Mouse (Mus musculus): ENCODE measurements at regions not wholly inside any gene's neighbourhood (a gene's known extent, or its start where the extent isn't known, plus 50 kb on each side); places are given as distances from the start of the nearest gene placed in this dataset.

DNA sequence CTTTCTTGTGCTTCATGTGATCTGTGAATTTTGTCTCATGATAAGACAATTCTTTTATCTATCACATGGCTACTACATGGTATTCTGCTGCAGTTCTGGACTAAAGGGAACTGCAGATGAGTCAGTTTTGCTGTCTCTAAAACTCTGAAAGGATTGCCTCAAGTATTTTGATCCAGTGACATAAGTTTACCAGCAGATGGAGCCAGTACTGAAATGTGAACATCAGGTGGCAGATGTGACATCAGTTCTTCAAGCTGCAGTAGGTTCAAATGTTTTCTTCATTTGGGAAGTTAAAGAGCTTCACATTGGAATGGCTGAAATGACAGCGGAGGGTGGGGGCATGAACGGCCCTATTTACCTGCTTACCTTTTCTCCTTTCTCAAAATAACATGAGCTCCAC lies 170.0 kb upstream of the Ift57 start:
- Histone ChIP-seq H3K4me1 (no peaks in the 10 kb centered on the region), H3K36me3 (no peaks in the 10 kb centered on the region), H3K9me3 (no peaks in the 10 kb centered on the region), H3K4me2 (no peak overlapping the region), H3K27ac (no peak overlapping the region), H3K27me3 (no peaks in the 10 kb centered on the region), H3K9ac (no peak overlapping the region), H3K4me3 (no peak overlapping the region)
- 73% methylated on average over 2 of the region's 2 CpGs for WGBS
- ATAC-seq (ENCODE audit: insufficient number of reproducible peaks, low FRiP score, low TSS enrichment, low read depth): no peak

DNA sequence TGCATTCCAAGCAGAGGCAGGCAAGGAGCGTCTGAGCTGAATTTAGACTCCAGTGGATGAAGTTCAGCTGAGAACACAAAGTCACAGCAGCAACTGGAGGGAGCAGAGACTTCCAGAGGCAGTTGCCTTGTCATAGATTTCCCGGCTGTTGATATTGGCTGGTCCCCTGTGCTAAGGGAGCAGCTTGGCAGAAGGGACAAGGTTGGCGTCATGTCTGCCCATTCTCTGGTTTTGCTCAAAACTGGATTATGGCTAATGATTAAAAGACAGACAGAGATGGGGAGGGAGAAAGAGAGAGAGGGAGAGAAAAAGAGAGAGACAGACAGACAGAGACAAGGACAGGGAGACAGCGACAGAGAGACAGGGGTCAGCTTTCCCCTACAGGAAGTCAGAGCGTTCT lies 169.0 kb upstream of the Ift57 start:
- 86% methylated on average over 5 of the region's 5 CpGs for WGBS
- no peaks in the 10 kb centered on the region for H3K4me1 ChIP-seq
- H3K27ac ChIP-seq: no peak overlapping the region
- no peaks in the 10 kb centered on the region for H3K9me3 ChIP-seq
- no peak for ATAC-seq (ENCODE audit: insufficient number of reproducible peaks, low FRiP score, low TSS enrichment, low read depth)
- H3K4me2 ChIP-seq: no peak overlapping the region
- no peaks in the 10 kb centered on the region for H3K36me3 ChIP-seq
- no peaks in the 10 kb centered on the region for H3K27me3 ChIP-seq
- H3K9ac ChIP-seq: no peak overlapping the region
- no peak overlapping the region for H3K4me3 ChIP-seq

DNA sequence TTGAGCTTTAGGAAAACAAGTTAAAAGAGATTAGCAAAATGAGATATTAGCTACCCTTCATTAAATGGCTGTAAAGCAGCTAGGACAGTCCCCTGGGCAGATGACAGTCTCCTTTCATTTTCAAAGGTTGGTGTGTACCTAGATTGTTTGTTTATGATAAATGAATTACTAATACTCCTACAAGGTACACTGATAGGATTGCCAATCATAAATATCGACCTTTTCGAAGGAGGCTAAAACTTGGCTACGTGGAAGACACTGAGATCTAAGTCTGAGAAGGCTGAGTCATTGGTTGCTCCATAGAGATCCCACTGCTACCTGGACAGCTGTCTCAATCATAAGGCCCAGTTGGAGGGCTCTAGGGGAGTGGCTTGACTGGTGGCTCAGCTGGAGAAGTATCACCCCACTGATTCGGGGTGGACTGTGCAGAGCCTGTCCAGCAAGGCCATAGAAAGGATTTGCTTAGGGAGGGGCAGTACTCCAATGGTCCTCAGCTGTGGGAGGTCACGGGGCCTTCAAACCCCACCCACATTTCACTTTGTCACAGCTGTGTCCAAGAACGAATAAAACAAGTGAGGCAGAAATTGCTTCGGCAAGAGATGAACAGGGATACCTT lies 166.9 kb upstream of the Ift57 start:
- Histone ChIP-seq H3K9ac (no peak overlapping the region), H3K27me3 (no peaks in the 10 kb centered on the region), H3K9me3 (no peaks in the 10 kb centered on the region), H3K36me3 (no peaks in the 10 kb centered on the region), H3K4me1 (no peaks in the 10 kb centered on the region), H3K27ac (no peak overlapping the region), H3K4me2 (no peak overlapping the region), H3K4me3 (no peak overlapping the region)
- no peak for ATAC-seq (ENCODE audit: insufficient number of reproducible peaks, low FRiP score, low TSS enrichment, low read depth)
- WGBS: 83% methylated on average over 7 of the region's 7 CpGs

DNA sequence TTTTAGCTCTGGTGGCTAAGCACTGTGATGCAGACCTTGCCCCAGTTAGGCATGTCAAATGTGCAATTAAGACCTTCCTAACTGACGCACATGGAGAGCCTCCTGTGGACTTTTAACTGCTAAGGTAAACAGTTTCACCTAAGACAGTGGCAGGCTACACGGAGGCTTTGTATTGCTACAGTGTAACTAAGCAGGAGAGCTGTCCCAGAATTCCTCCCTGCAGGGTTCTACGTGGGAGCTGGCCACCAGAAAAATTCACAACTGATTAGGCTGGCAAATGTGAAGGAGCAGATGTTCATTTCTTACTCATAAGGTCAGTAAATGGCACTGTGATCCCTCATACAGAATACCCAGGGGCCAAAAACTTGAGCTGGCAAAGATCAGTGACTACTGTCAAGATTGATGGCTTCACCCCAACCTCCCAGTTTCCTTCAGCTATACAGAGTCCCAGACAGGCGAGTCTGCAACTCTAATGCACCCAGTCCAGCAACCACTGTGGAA lies 165.5 kb upstream of the Ift57 start:
- Histone ChIP-seq H3K27me3 (no peaks in the 10 kb centered on the region), H3K36me3 (no peaks in the 10 kb centered on the region), H3K4me3 (no peak overlapping the region), H3K27ac (no peak overlapping the region), H3K9me3 (no peaks in the 10 kb centered on the region), H3K9ac (no peak overlapping the region), H3K4me1 (no peaks in the 10 kb centered on the region), H3K4me2 (no peak overlapping the region)
- no peak for ATAC-seq (ENCODE audit: insufficient number of reproducible peaks, low FRiP score, low TSS enrichment, low read depth)
- 18% methylated on average over 4 of the region's 4 CpGs for WGBS

DNA sequence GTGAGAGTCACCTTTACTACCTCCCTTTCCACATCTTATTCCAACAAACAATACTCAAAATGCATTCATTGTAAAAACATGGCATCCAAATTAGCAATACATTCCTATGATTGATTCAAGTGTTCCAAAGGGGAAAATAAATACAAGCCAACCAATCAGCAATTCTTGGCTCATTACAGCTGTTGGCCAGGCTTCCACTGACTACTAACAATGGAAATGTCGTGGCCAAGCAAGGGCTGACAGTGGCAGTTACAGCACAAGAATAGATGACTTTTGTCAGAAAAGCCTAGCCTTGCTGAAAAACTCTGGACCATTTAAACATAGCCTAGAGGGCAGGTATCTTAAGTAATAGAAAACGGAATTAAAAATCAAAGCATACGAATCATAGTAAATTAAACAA lies 148.8 kb upstream of the Ift57 start:
- ATAC-seq (ENCODE audit: insufficient number of reproducible peaks, low FRiP score, low TSS enrichment, low read depth): no peak
- 62% methylated on average over 3 of the region's 3 CpGs for WGBS

DNA sequence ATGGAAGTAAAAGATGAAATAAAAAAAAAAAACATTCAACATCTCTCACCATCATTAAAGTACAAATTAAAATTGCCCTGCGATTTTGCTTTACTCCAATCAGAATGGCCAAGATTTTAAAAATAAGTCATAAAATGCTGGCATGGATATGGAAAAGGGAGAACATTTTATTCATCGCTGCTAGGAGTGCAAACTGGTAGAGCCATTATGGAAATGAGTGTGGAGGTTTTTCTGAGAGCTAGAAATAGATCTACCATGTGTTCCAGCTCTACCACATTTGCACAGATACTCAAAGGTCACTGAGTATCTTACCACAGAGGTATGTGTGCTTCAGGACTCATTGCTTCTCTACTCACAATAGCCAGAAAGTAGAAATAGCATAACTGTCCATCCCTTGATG lies 129.0 kb upstream of the Ift57 start:
- no peak for ATAC-seq (ENCODE audit: insufficient number of reproducible peaks, low FRiP score, low TSS enrichment, low read depth)
- no peak overlapping the region for H3K4me2 ChIP-seq
- H3K36me3 ChIP-seq: no peaks in the 10 kb centered on the region
- H3K4me1 ChIP-seq: no peaks in the 10 kb centered on the region
- H3K9ac ChIP-seq: no peak overlapping the region
- 84% methylated on average over 2 of the region's 2 CpGs for WGBS
- no peak overlapping the region for H3K27ac ChIP-seq
- no peaks in the 10 kb centered on the region for H3K27me3 ChIP-seq
- H3K9me3 ChIP-seq: no peaks in the 10 kb centered on the region
- H3K4me3 ChIP-seq: no peak overlapping the region

More for the DNA sequence above, 148.8 kb upstream of the Ift57 start:
- Histone ChIP-seq H3K27ac (no peak overlapping the region), H3K27me3 (no peaks in the 10 kb centered on the region), H3K4me2 (no peak overlapping the region), H3K9me3 (no peaks in the 10 kb centered on the region), H3K4me1 (no peaks in the 10 kb centered on the region), H3K9ac (no peak overlapping the region), H3K4me3 (no peak overlapping the region), H3K36me3 (no peaks in the 10 kb centered on the region)

DNA sequence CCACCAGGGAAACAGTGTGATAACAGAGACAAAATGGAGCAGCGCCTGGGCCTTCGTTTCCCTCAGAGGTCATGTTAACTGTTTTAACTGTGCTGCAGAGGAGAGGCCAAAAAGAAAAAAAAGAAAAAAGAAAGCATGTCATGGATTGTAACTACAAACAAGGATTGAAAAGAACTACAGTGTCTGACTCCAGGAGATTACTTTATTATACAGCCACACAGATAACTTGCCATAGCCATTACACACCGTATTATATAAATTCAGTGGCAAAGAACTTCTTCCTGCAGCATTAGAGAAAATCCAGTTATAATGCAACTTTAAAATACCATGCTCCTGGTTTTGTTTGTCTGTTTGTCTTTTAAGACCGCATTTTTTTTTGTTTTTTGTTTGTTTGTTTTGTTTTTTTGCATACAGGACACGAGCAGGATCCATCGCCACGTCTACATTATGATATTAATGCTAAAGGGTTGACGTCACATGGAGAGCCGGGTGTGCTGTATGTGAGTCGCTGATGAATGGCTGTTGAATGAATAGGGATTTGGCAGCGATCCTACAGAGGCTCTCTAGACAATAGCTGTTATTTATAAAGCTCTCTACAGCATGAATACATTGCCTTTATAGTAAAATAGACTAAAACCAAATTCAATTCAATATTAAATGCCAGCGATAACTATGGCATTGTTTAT lies 126.4 kb upstream of the Ift57 start:
- Histone ChIP-seq H3K27me3 (no peaks in the 10 kb centered on the region), H3K36me3 (no peaks in the 10 kb centered on the region), H3K4me1 (no peaks in the 10 kb centered on the region), H3K4me3 (no peak overlapping the region), H3K9ac (no peak overlapping the region), H3K4me2 (no peak overlapping the region), H3K27ac (no peak overlapping the region), H3K9me3 (no peaks in the 10 kb centered on the region)
- no peak for ATAC-seq (ENCODE audit: insufficient number of reproducible peaks, low FRiP score, low TSS enrichment, low read depth)
- 75% methylated on average over 12 of the region's 12 CpGs for WGBS

DNA sequence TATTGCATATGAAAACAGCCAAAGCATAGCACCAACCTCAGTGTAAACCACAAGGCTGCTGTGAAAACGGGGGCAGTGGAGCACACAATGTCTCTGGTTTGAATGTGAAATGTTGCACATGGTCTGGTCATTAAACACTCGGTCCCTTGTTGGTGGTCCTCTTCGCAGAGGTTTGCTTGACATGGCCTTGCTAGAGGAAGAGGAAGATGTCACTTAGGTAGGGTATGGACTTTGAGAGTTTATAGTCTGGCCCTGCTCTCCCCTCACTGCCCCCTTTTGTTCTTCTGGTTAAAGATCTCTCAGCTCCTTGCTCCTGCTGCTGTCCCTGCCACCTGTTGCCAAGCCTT lies 125.9 kb upstream of the Ift57 start:
- H3K4me2 ChIP-seq: no peak overlapping the region
- H3K36me3 ChIP-seq: no peaks in the 10 kb centered on the region
- no peaks in the 10 kb centered on the region for H3K9me3 ChIP-seq
- no peak overlapping the region for H3K27ac ChIP-seq
- H3K4me3 ChIP-seq: no peak overlapping the region
- ATAC-seq (ENCODE audit: insufficient number of reproducible peaks, low FRiP score, low TSS enrichment, low read depth): no peak
- H3K27me3 ChIP-seq: no peaks in the 10 kb centered on the region
- no peak overlapping the region for H3K9ac ChIP-seq
- 80% methylated on average over 3 of the region's 3 CpGs for WGBS
- H3K4me1 ChIP-seq: no peaks in the 10 kb centered on the region

DNA sequence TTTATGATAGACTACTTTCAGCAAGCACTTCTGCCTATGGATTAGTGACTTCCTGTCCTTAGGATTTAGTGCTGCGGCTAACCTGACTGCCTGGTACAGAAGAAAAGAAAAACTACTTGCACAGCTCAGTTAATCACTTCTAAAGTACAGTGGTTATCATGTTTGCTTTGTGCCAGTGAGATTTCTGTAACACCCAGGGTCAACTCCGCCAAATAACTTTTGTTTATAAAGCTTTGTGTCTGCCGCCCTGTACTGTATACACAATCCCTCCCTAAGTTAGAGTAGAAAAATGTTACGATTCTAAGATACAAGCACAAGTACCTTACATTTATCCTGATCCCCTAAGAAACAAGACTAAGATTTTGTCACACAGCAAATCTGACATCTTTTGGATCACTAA lies 120.1 kb upstream of the Ift57 start:
- Histone ChIP-seq H3K9ac (no peak overlapping the region), H3K9me3 (no peaks in the 10 kb centered on the region), H3K4me2 (no peak overlapping the region), H3K36me3 (no peaks in the 10 kb centered on the region), H3K4me3 (no peak overlapping the region), H3K27ac (no peak overlapping the region), H3K4me1 (no peaks in the 10 kb centered on the region), H3K27me3 (no peaks in the 10 kb centered on the region)
- 83% methylated on average over 4 of the region's 4 CpGs for WGBS
- no peak for ATAC-seq (ENCODE audit: insufficient number of reproducible peaks, low FRiP score, low TSS enrichment, low read depth)

DNA sequence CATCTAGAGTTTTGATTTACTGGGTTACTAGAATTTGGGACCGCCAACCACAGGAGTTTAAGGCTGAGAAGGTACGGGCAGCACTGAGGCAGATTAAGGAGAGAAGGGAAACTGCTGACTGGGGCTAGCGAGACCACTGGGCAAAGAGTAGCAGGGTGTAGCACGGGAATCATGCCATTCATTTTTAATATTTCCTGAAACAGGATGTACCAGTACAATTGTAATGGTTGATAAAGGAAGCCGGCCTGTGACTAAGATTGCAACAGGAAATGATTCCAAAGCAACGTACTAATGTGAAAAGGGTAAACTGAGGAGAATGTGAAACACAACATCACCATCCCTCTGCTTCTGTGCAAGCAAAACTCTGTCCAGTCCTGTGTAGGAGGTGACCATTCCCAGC lies 118.3 kb upstream of the Ift57 start:
- Histone ChIP-seq H3K27ac (no peak overlapping the region), H3K9me3 (no peaks in the 10 kb centered on the region), H3K4me3 (no peak overlapping the region), H3K4me2 (no peak overlapping the region), H3K36me3 (no peaks in the 10 kb centered on the region), H3K4me1 (no peaks in the 10 kb centered on the region), H3K27me3 (no peaks in the 10 kb centered on the region), H3K9ac (no peak overlapping the region)
- ATAC-seq (ENCODE audit: insufficient number of reproducible peaks, low FRiP score, low TSS enrichment, low read depth): no peak
- WGBS: 87% methylated on average over 6 of the region's 6 CpGs

DNA sequence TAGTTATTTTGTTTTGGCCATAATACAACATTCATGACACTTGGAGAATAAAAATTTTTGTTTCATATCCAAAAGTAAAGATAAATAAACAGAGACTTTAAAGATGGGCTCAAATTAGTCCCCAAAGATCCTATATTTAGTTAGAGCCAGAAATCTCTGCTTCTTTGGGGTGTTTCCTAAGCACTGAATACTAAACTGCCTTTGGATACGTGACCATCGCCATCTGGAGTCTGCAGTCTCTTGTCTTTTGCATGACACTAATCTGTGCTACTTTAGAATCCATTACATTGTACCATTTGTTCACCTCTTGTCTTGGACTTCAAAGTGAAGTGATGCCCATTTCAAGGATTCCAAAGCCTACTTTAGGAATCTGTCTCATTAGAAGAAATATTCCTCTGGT lies 92.5 kb upstream of the Ift57 start:
- H3K4me3 ChIP-seq: no peak overlapping the region
- H3K4me2 ChIP-seq: no peak overlapping the region
- WGBS: 68% methylated on average over 2 of the region's 2 CpGs
- no peaks in the 10 kb centered on the region for H3K9me3 ChIP-seq
- no peaks in the 10 kb centered on the region for H3K36me3 ChIP-seq
- no peaks in the 10 kb centered on the region for H3K27me3 ChIP-seq
- ATAC-seq (ENCODE audit: insufficient number of reproducible peaks, low FRiP score, low TSS enrichment, low read depth): no peak
- H3K9ac ChIP-seq: no peak overlapping the region
- no peaks in the 10 kb centered on the region for H3K4me1 ChIP-seq
- H3K27ac ChIP-seq: no peak overlapping the region

DNA sequence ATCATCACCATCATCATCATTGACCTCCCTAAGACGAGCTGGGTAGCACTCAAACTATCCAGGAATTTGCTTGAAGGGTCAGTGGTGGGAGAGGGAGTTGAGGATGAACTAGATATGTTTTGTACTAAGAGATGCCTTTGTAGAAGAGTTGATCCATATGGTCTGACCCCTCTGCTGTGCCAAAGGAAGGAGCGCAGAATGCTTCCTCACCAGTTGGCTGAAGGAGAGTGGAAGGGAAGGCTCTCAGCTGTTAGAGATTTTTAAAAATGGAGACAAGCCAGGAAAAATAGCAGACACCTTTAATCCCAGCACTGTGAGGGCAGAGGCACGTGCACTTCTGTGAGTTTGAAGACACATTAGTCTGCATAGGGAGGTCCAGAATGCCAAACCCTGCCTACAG lies 84.2 kb upstream of the Ift57 start:
- Histone ChIP-seq H3K27me3 (no peaks in the 10 kb centered on the region), H3K4me3 (no peak overlapping the region), H3K9me3 (no peaks in the 10 kb centered on the region), H3K9ac (no peak overlapping the region), H3K36me3 (no peaks in the 10 kb centered on the region), H3K4me2 (no peak overlapping the region), H3K27ac (no peak overlapping the region), H3K4me1 (peaks cover 4% of the 10 kb centered on the region; the same call in 1 of the 2 replicates)
- ATAC-seq (ENCODE audit: insufficient number of reproducible peaks, low FRiP score, low TSS enrichment, low read depth): no peak
- WGBS: 69% methylated on average over 3 of the region's 3 CpGs
